8 mouse cellular contexts compared by ENCODE assay signal in the genomic region with DNA sequence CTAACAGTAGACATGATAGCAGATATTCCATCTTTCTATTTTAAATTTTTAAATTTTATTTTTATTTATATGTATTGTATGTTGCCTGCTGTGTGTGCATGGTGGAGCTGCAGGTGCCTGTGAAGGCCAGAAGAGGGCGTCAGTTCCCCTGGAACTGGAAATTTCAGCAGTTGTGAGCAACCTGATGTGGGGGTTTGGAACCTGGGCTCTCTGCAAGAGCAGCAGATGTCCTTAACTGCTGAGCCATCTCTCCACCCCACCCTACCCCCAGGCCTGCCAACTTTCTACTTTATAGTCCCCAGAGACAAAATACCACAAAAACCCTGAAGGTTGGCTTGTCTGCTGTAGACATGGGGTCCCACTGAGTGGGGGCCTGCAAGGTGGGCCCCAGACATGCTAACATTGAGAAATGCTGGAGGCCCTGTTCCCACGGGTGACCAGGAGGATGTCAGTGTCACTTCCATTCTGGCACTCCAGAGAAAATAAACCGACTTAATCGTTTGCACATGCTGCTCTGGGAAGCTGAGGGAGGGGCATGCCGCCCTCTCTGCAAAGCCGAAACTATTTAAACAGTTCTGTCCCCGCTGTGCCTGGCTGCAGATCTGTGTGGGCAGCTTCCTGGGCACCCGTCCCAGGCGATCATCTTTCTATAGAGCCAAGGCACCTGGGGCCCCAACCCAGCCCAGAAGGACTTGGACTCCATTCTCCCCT. TPM values are rescaled to one million over a fixed set of nuclear protein-coding genes. Genes with fewer than 3 reads are reported as not detected.
DNase-seq lines count a peak whose midpoint lies in the region; ATAC-seq and TF ChIP-seq lines count a peak whose summit lies in the region.

No protein-coding gene starts in this region.

- H3K27me3 ChIP-seq in embryonic facial prominence, embryonic 14.5 days (replicated peaks; ENCODE audit: control insufficient read depth, insufficient read depth, low read length): no peaks in the 10 kb centered on the region
- no peaks in the 10 kb centered on the region for H3K27me3 ChIP-seq in hindbrain, postnatal 0 days (ENCODE audit: insufficient read depth, low read length)

- DNase-seq in 3T3-L1 (ENCODE audit: low read depth, low spot score) (peak; percentile 91), NIH3T3 (ENCODE audit: low read depth) (peak; percentile 80)
- DNase-seq in embryonic facial prominence, embryonic 14.5 days (ENCODE audit: low spot score): peak; percentile 92
- peak; percentile 81 for DNase-seq in hindbrain, postnatal 0 days (ENCODE audit: low spot score)
- DNase-seq in mesoderm, embryonic 11.5 days (ENCODE audit: low read depth, low spot score): peak; percentile 65
- no peak for DNase-seq in urinary bladder, postnatal 25 days (ENCODE audit: low spot score)
- DNase-seq in kidney, postnatal 10 days: no peak

- WGBS in embryonic facial prominence, embryonic 14.5 days: 15% methylated on average over 9 of the region's 9 CpGs
- WGBS in hindbrain, postnatal 0 days: 30% methylated on average over 9 of the region's 9 CpGs

- peak; percentile 32; the same call in 1 of the 2 replicates for TF ChIP-seq CTCF in hindbrain, postnatal 0 days (IDR thresholded peaks at IDR 0.05; ENCODE audit: low read depth)

- peaks cover 26% of the 10 kb centered on the region for H3K36me3 ChIP-seq in embryonic facial prominence, embryonic 14.5 days (ENCODE audit: control insufficient read depth, insufficient read depth, low read length)
- no peaks in the 10 kb centered on the region for H3K36me3 ChIP-seq in hindbrain, postnatal 0 days (ENCODE audit: insufficient read depth, low read length)

- H3K4me1 ChIP-seq in embryonic facial prominence, embryonic 14.5 days (ENCODE audit: control insufficient read depth, insufficient read depth, low read length): peaks cover 9% of the 10 kb centered on the region
- H3K4me1 ChIP-seq in hindbrain, postnatal 0 days (ENCODE audit: insufficient read depth, low read length): no peaks in the 10 kb centered on the region

- ATAC-seq in embryonic facial prominence, embryonic 14.5 days (ENCODE audit: low read depth): peak; percentile 80
- peak; percentile 80 for ATAC-seq in hindbrain, postnatal 0 days
- no peak for ATAC-seq in megakaryocyte, adult 5-6 weeks (ENCODE audit: poor library complexity, severe bottlenecking)

- H3K4me3 ChIP-seq in embryonic facial prominence, embryonic 14.5 days (ENCODE audit: low read depth, low read length): no peak overlapping the region
- no peak overlapping the region for H3K4me3 ChIP-seq in hindbrain, postnatal 0 days (ENCODE audit: low read length)

- H3K4me2 ChIP-seq in embryonic facial prominence, embryonic 14.5 days (ENCODE audit: low read depth, low read length): peak overlapping the region; percentile 3; the same call in 1 of the 2 replicates
- no peak overlapping the region for H3K4me2 ChIP-seq in hindbrain, postnatal 0 days (ENCODE audit: low read depth, low read length)

- peak overlapping the region; percentile 71 for H3K27ac ChIP-seq in embryonic facial prominence, embryonic 14.5 days (replicated peaks; ENCODE audit: low read depth, low read length)
- H3K27ac ChIP-seq in hindbrain, postnatal 0 days: peak overlapping the region; percentile 43

- no peak overlapping the region for H3K9ac ChIP-seq in embryonic facial prominence, embryonic 14.5 days (ENCODE audit: low read depth, low read length)
- no peak overlapping the region for H3K9ac ChIP-seq in hindbrain, postnatal 0 days (replicated peaks; ENCODE audit: low read length)

- no peaks in the 10 kb centered on the region for H3K9me3 ChIP-seq in embryonic facial prominence, embryonic 14.5 days (ENCODE audit: control insufficient read depth, low read length)
- H3K9me3 ChIP-seq in hindbrain, postnatal 0 days (ENCODE audit: low read length): no peaks in the 10 kb centered on the region

RNA-seq across cellular contexts. Expression of a gene that starts 44.1 kb away (rescaled TPM):
- polyA plus RNA-seq in embryonic facial prominence, embryonic 14.5 days (2014; fragmentation: Nextera tagmentation; extraction: Ambion mirVana): 14.9 and 17.3 TPM in 2 replicates
- total RNA-seq in hindbrain, postnatal 0 days (2014; rRNA removed): 3.6 and 13.3 TPM in 2 replicates
- polyA plus RNA-seq in hindbrain, postnatal 0 days (2015; fragmentation: Nextera tagmentation; extraction: Ambion mirVana): 8.4 and 9.0 TPM in 2 replicates
- 0.67 and 2.6 TPM in 2 replicates for total RNA-seq in megakaryocyte, adult 5-6 weeks (2015)
- total RNA-seq in megakaryocyte, adult 5-6 weeks (2017): 0.77 and 3.9 TPM in 2 replicates

RNA-seq across cellular contexts. Expression of a gene that starts 50.8 kb away (rescaled TPM):
- 63.8 and 68.0 TPM in 2 replicates for polyA plus RNA-seq in embryonic facial prominence, embryonic 14.5 days (2014; fragmentation: Nextera tagmentation; extraction: Ambion mirVana)
- 6.7 and 7.2 TPM in 2 replicates for total RNA-seq in hindbrain, postnatal 0 days (2014; rRNA removed)
- 5.0 and 5.6 TPM in 2 replicates for polyA plus RNA-seq in hindbrain, postnatal 0 days (2015; fragmentation: Nextera tagmentation; extraction: Ambion mirVana)
- not detected in 2 replicates for total RNA-seq in megakaryocyte, adult 5-6 weeks (2015)
- not detected in 2 replicates for total RNA-seq in megakaryocyte, adult 5-6 weeks (2017)

RNA-seq across cellular contexts. Expression of a gene that starts 55.5 kb away (rescaled TPM):
- 26.6 and 30.4 TPM in 2 replicates for polyA plus RNA-seq in embryonic facial prominence, embryonic 14.5 days (2014; fragmentation: Nextera tagmentation; extraction: Ambion mirVana)
- total RNA-seq in hindbrain, postnatal 0 days (2014; rRNA removed): 49.1 and 53.5 TPM in 2 replicates
- polyA plus RNA-seq in hindbrain, postnatal 0 days (2015; fragmentation: Nextera tagmentation; extraction: Ambion mirVana): 36.6 and 37.4 TPM in 2 replicates
- total RNA-seq in megakaryocyte, adult 5-6 weeks (2015): 4.3 and 6.1 TPM in 2 replicates
- 12.6 and 17.1 TPM in 2 replicates for total RNA-seq in megakaryocyte, adult 5-6 weeks (2017)

Comparison
In these comparisons a context has a peak if more than half of its experiments do, and no peak if none do; other contexts are left out.
1. DNase-seq: peak in 3T3-L1 (single experiment), NIH3T3 (single experiment), embryonic facial prominence, embryonic 14.5 days (single experiment), hindbrain, postnatal 0 days (single experiment) and mesoderm, embryonic 11.5 days (single experiment); none in urinary bladder, postnatal 25 days (single experiment) and kidney, postnatal 10 days (single experiment).